Mouse (Mus musculus) subcutaneous adipose tissue, adult 2 months (tissue): ENCODE data around the gene Inhbc. TPM values are rescaled to one million over a fixed set of nuclear protein-coding genes. Genes with fewer than 3 reads are reported as not detected.

Experiments used
- polyA plus RNA-seq: library from polyadenylated mRNA; depleted of rRNA; stranded (reverse); fragments of >200 nt; gene quantifications from 2 replicates; pipeline ENCODE4 v1.2.3, GENCODE M21; 2012; ENCODE audit warnings: low replicate concordance; rRNA removed

The Inhbc gene
- polyA plus RNA-seq = not detected in 2 replicates

GRCm38 (mm10) chr10:127369834-127370820 is at the start of gene Inhbc:
Gene Inhbc (minus strand): TSS chr10:127370431.

DNA sequence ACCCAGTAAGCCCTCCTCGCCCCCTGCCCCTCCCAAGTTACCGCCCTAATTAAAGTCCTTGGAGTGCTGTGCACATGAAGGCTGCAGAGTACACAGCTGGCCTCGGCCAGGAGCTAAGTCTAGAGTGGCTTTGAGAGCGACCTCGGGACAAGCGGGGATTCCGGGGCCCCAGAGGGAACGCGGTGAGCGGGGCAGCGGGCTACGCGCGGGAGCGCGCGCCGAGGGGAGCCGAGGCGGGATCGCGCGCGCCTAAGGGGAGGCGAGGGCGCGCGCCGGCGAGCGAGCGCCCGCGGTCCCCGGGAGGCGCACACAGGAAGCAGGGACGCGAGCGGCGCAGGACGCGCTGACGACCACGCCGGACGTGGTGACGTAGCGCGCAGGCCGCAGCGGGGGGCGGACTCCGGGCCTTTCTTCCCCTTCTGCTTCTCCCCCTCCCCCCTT is 10.0 kb upstream of the Inhbc start, which contains the start of gene R3hdm2:
TSS of gene R3hdm2 (plus strand) at position 77 of the 441 bp plus-strand sequence.

DNA sequence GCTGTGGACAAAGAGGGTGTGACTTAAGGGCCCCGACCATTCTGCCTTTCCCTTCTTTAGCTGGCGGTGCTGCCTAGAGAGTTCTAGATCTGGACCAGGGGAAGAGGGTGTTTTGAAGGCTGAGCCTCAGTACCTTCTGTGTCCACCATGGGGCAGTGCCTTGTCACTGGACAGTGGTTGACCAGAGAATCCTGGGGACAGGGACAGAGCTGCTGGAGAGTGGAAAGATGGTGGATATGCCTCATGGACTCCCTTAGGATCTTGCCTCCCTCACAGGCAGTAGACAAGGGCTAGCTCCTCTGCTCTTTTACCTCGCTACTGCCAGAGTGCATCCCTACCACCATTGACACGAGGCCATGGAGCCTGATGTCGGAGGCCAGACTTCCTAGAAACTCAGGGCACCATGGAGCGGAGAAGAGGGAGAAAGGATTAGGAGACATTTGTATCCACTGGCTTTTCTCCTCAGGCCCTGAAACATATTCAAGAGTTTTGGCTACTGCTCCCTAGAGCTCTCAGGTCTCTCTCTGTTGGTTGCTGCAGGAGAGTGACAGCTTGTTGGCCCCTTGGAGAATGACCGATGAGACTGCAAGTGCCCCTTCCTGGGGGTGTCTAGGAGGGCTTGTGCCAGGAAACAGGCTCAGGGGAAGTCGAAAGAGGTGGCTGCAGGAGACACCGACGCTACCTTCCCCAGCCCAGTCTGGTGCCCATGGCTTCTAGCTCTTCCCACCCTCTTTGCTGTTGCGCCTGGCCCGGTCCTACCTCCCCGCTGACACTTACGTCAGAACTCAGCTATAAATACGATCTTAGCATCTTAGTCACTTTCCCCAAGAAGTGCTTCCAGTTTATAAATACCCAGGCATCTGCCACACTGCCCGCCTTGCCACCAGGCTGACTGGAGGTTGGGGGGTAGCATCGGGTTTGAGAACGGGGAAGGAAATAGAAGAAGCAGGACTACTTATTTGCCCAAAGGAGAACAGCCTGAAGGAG is 16.0 kb downstream of the Inhbc start, which contains the start of gene Inhbe:
TSS of gene Inhbe (minus strand) at position 503 of the 987 bp plus-strand sequence.

GRCm38 (mm10) chr10:127341891-127342639 is 28.2 kb downstream of the Inhbc start, which contains the start of gene Gli1:
Gene Gli1 (minus strand): TSS chr10:127341974.

DNA sequence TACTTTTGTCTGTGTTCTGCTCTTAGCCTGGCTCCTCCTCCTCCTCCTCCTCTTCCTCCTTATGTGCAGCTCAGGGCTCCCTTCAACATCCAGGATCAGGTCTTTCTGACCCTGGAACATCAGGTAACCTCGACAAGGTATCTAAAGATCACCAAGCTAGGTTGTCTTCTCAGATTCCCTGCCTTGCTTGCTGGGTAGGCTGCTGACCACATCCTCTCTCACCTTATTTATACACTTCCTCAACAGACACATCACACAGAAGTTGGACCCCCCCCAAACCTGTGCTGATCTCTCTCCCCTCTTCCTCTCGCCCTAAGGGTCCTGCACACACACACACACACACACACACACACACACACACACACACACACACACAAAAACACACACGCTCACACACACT is 48.6 kb downstream of the Inhbc start, which contains the start of gene Arhgap9:
TSS of gene Arhgap9 (plus strand) at position 344 of the 400 bp plus-strand sequence.

DNA sequence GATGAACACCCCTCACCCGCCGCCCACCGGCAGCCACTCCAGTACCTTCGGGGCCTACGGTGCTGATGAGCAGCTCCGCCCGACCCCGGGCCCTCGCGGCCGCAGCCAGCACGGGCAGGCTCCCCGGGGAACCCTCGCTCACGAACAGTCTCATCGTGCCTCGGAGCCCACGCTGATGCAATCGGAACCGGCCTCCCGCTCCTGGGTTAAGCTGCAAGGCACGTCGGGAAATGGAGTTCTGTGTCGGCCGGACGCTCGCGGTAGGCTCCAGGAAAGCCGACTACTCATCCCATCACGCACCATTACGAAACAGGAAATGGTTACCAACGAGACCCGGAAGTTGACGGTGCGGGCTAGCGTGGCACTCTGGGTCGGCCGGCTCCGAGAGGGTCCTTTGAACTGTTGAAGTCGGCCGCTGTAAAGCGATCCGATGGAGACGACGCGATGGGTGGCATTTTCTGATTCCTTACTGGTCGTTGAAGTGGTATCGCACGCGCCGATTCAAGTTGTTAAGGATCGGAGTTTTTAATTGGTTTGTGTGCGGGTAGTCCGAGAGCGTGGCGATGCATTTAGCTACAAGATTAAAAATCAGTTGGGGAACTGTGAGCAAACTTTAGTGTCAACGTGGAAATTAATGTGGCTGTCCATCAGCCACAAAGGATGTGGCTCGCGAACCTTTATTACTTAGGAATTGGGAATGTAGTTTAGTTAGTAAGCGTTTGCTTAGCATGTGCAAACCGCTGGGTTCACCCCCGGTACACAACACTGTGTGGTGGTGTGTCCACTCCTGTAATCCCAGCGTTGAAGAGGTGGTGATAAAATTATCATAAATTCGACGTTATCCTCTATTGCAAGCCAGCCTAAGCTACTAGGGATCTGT is 58.5 kb downstream of the Inhbc start, which contains the start of gene Mars:
TSS of gene Mars (minus strand) at position 311 of the 880 bp plus-strand sequence.

Other genes starting within 250 kb of the Inhbc start
- gene Os9, start 249.3 kb downstream of the Inhbc start, polyA plus RNA-seq = 95.7 and 99.4 TPM in 2 replicates
- gene B4galnt1, start 205.2 kb downstream of the Inhbc start, polyA plus RNA-seq = 9.0 and 26.1 TPM in 2 replicates
- gene Slc26a10, start 189.8 kb downstream of the Inhbc start, polyA plus RNA-seq = 2.3 and 4.2 TPM in 2 replicates
- 29.9 and 129 TPM in 2 replicates for gene Arhgef25, start 180.3 kb downstream of the Inhbc start, polyA plus RNA-seq
- gene Dtx3, start 174.7 kb downstream of the Inhbc start, polyA plus RNA-seq = 173 and 346 TPM in 2 replicates
- gene Pip4k2c, start 158.8 kb downstream of the Inhbc start, polyA plus RNA-seq = 38.6 and 48.2 TPM in 2 replicates
- 3.6 and 7.9 TPM in 2 replicates for gene Kif5a, start 107.1 kb downstream of the Inhbc start, polyA plus RNA-seq
- 266 and 298 TPM in 2 replicates for gene Dctn2, start 104.1 kb downstream of the Inhbc start, polyA plus RNA-seq
- gene Mbd6, start 81.4 kb downstream of the Inhbc start, polyA plus RNA-seq = 31.4 and 44.7 TPM in 2 replicates
- 66.5 and 79.6 TPM in 2 replicates for gene Mars, start 58.6 kb downstream of the Inhbc start, polyA plus RNA-seq
- gene Arhgap9, start 48.5 kb downstream of the Inhbc start, polyA plus RNA-seq = 8.7 and 11.8 TPM in 2 replicates
- 4.5 and 159 TPM in 2 replicates for gene Gli1, start 28.5 kb downstream of the Inhbc start, polyA plus RNA-seq
- gene Inhbe, start 16.0 kb downstream of the Inhbc start, polyA plus RNA-seq = 0.03 TPM in 1 of 2 replicates, not detected in the other
- gene R3hdm2, start 9.9 kb upstream of the Inhbc start, polyA plus RNA-seq = 68.8 and 82.7 TPM in 2 replicates
- gene Stac3, start 131.3 kb upstream of the Inhbc start, polyA plus RNA-seq = 2.0 and 5.6 TPM in 2 replicates
- gene Ndufa4l2, start 144.5 kb upstream of the Inhbc start, polyA plus RNA-seq = 51.9 and 59.2 TPM in 2 replicates
- 40.8 and 93.7 TPM in 2 replicates for gene Shmt2, start 152.0 kb upstream of the Inhbc start, polyA plus RNA-seq
- gene Nxph4, start 164.1 kb upstream of the Inhbc start, polyA plus RNA-seq = 0.09 and 0.36 TPM in 2 replicates